Mouse (Mus musculus) CH12.LX (cell line): ENCODE measurements around the gene Slc2a4.

Experiments used
- CHD1 ChIP-seq: IDR thresholded peaks from 2 replicates; pipeline ENCODE4 v1.6.1; 2012; ENCODE audit warnings: low read depth, low read length, improper control_type of control experiment, inconsistent platforms
- CHD2 ChIP-seq: IDR thresholded peaks from 2 replicates; pipeline ENCODE4 v1.6.1; 2011; ENCODE audit warnings: low read length, improper control_type of control experiment
- CTCF ChIP-seq, 2 experiments: IDR thresholded peaks in 1 of 2; conservative IDR thresholded peaks in 1 of 2; 2 replicates each; pipeline ENCODE4 v1.5.1; 2011 to 2012; ENCODE audit warnings: low read depth in 2 of 2, low read length in 2 of 2, improper control_type of control experiment in 1 of 2, inconsistent platforms in 1 of 2, mild to moderate bottlenecking in 1 of 2, moderate library complexity in 1 of 2
- MAFK ChIP-seq: IDR thresholded peaks from 2 replicates; pipeline ENCODE4 v1.6.1; 2011; ENCODE audit warnings: low read length, improper control_type of control experiment; ENCODE audit not compliant: insufficient replicate concordance
- NELFE ChIP-seq: IDR thresholded peaks from 2 replicates; pipeline ENCODE4 v1.6.1; 2011; ENCODE audit warnings: low read depth, low read length, improper control_type of control experiment
- POLR2A ChIP-seq: IDR thresholded peaks from 2 replicates; pipeline ENCODE4 v1.6.1; 2011; ENCODE audit warnings: low read depth, mild to moderate bottlenecking, improper control_type of control experiment, low read length
- UBTF ChIP-seq: IDR thresholded peaks from 2 replicates; pipeline ENCODE4 v1.6.1; 2012; ENCODE audit warnings: low read depth, mild to moderate bottlenecking, inconsistent platforms, low read length, improper control_type of control experiment, moderate library complexity

GRCm38 (mm10) chr11:69912716-69913530, 35.1 kb downstream of the Slc2a4 start:
- no peak for TF ChIP-seq CTCF (conservative IDR thresholded peaks at IDR 0.05 in 1 of 2, IDR thresholded peaks at IDR 0.05 in 1 of 2; ENCODE audit: low read depth in 2 of 2, low read length in 2 of 2)
- TF ChIP-seq NELFE, result no peak
- no peak for TF ChIP-seq CHD2
- TF ChIP-seq POLR2A, result no peak
- no peak for TF ChIP-seq UBTF
- no peak for TF ChIP-seq MAFK
- no peak for TF ChIP-seq CHD1
